Mouse (Mus musculus) midbrain, embryonic 16.5 days (tissue): ENCODE results near the gene Fam83g. TPM values are rescaled to one million over a fixed set of nuclear protein-coding genes. Genes with fewer than 3 reads are reported as not detected.

ENCODE experiments used
- ATAC-seq: fragments of 200-750 bp; cut with Nextera tagmentation; 2 replicates; pipeline ENCODE4 v1.8.0; 2017; ENCODE audit warnings: moderate TSS enrichment
- H3K27ac ChIP-seq: fragments of 300-500 bp; sonication (generic); 2 replicates; pipeline ENCODE4 v1.5.1; 2014; ENCODE audit warnings: mild to moderate bottlenecking, low read length, mixed read lengths
- H3K27me3 ChIP-seq: fragments of 300-500 bp; sonication (generic); 2 replicates; pipeline ENCODE4 v1.6.1; 2014; ENCODE audit warnings: low read depth, low read length, mixed read lengths; ENCODE audit not compliant: control insufficient read depth, insufficient read depth
- H3K36me3 ChIP-seq: fragments of 300-500 bp; sonication (generic); 2 replicates; pipeline ENCODE4 v1.6.1; 2014; ENCODE audit warnings: mild to moderate bottlenecking, low read length, moderate library complexity, mixed read lengths; ENCODE audit not compliant: control insufficient read depth, insufficient read depth
- H3K4me1 ChIP-seq: fragments of 300-500 bp; sonication (generic); 2 replicates; pipeline ENCODE4 v1.6.1; 2014; ENCODE audit warnings: mild to moderate bottlenecking, low read length, mixed read lengths; ENCODE audit not compliant: control insufficient read depth, insufficient read depth
- H3K4me2 ChIP-seq: fragments of 300-500 bp; sonication (generic); 2 replicates; pipeline ENCODE4 v1.6.1; 2014; ENCODE audit warnings: mild to moderate bottlenecking, low read length, mixed read lengths
- H3K4me3 ChIP-seq: fragments of 300-500 bp; sonication (generic); 2 replicates; pipeline ENCODE4 v1.5.1; 2014; ENCODE audit warnings: low read depth, mild to moderate bottlenecking, low read length, moderate library complexity, mixed read lengths
- H3K9ac ChIP-seq: fragments of 300-500 bp; sonication (generic); 2 replicates; pipeline ENCODE4 v1.6.1; 2014; ENCODE audit warnings: low read depth, low read length, mixed read lengths
- H3K9me3 ChIP-seq: fragments of 300-500 bp; sonication (generic); replicated peaks from 2 replicates; pipeline ENCODE4 v1.6.1; 2014; ENCODE audit warnings: mild to moderate bottlenecking, low read length, mixed read lengths; ENCODE audit not compliant: control insufficient read depth, poor library complexity, severe bottlenecking
- WGBS: fragments of 180-500 bp; shearing (Covaris S2); extraction: QIAGEN DNeasy Blood & Tissue Kit; methylation state at CpG from one replicate; pipeline ENCODE4 v1.1.7; 2014; 5-methylcytosine and 5-hydroxymethylcytosine counted together
- polyA plus RNA-seq: library from polyadenylated mRNA; unstranded; fragments of >200 nt; fragmentation: Nextera tagmentation; extraction: Ambion mirVana; gene quantifications from 2 replicates; pipeline ENCODE4 v1.2.1, GENCODE M21; 2015

Fam83g gene
- polyA plus RNA-seq, 1 experiment from 2014 or later, result 0.26 TPM

DNA sequence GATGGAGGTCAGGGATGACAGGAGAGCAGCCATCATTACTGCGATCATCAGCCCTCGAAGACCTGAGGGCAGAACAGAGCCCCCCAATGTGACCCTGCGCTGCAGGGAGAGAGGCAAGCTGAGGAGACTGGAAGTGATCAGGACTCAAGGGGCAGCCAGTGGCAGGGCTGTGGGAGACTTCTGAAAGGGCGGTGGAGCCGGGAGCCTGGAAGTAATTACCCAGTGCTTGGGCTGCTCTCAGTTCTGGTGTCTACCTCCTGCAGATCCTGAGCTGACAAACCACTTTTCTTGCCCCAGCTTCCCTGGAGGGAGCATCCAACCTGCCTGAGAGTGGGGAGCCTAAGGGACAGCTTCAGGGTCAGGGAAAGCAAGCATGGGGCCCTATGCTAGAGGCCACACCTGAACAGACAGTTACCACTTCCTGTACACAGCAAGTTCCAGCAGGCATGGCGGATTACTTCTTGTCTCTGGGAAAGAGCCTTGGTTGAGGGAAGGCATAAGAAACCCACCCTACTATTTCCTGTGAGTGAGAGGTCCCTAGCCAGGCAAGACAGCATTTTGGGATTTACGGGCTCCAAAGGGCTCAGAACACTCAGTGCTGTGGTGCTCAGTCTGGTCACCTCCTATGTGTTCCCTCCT, 7.6 kb upstream of the Fam83g start:
- no peaks in the 10 kb centered on the region for H3K9me3 ChIP-seq
- H3K9ac ChIP-seq, result no peak overlapping the region
- no peak for ATAC-seq
- H3K27me3 ChIP-seq, result no peaks in the 10 kb centered on the region
- 78% methylated on average over 7 of the region's 7 CpGs for WGBS
- H3K4me1 ChIP-seq, result peaks cover 4% of the 10 kb centered on the region; the same call in 1 of the 2 replicates
- H3K36me3 ChIP-seq, result no peaks in the 10 kb centered on the region
- no peak overlapping the region for H3K4me2 ChIP-seq
- H3K4me3 ChIP-seq, result no peak overlapping the region
- H3K27ac ChIP-seq, result no peak overlapping the region

DNA sequence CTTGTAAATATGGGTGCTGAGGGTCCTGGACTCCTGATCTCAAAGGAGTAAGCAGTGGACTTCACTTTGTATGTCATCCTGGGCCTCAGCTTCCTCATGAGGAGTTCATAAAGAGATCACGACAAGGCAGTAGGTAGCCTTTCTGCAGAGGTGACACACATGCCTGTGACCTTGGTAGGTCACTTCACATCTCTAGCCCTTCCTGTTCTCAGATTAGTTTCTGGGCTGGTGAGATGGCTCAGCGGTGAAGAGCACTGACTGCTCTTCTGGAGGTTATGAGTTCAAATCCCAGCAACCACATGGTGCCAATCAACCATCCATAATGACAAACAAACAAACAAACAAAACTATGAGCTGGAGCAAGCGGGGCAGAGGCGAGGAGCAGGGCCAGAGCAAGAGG, 6.2 kb upstream of the Fam83g start:
- Histone ChIP-seq H3K9me3 (no peaks in the 10 kb centered on the region), H3K4me3 (no peak overlapping the region), H3K27me3 (peaks cover 1% of the 10 kb centered on the region; the same call in 1 of the 2 replicates), H3K9ac (no peak overlapping the region), H3K4me1 (peaks cover 4% of the 10 kb centered on the region; the same call in 1 of the 2 replicates), H3K4me2 (no peak overlapping the region), H3K36me3 (no peaks in the 10 kb centered on the region), H3K27ac (no peak overlapping the region)
- no peak for ATAC-seq
- 90% methylated on average over 4 of the region's 4 CpGs for WGBS

DNA sequence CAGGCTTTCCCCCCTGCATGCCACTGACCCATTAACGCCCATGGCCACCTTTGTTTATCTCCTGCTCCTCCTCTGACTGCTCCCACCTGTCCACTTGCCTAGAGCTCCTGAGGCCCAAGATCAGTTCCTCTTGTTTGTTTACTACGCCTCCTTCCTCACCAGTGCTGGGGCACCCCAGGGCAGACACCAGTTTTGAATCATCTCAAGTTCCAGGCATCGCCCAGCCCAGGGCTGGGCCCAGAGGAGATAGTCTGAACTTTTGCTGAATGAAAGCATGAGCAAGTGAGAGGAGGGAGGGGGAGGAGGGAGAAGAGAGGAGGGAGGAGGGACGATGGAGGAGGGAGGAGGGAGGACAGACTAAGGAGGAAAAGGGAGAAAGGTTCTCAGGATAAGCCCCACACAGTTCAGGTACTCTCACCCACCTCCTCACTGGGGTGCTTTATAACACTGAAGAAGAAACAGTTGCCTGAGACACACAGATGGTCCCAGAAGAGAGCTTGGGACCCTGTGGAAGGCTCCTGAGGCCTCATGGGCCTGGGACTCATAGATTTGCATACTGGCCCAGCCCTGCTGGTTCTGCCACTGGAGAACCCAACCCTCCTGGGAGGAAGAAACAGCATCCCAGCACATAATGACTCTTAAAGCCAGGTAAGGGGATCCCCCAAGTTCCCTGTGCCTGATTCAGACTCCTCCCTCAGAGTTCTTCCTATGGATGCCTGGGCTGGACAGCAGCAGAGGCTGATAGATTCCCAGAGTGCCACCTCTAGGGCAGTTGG, 4.6 kb upstream of the Fam83g start:
- Histone ChIP-seq H3K9me3 (no peaks in the 10 kb centered on the region), H3K4me2 (no peak overlapping the region), H3K4me3 (no peak overlapping the region), H3K27ac (no peak overlapping the region), H3K9ac (no peak overlapping the region), H3K36me3 (no peaks in the 10 kb centered on the region), H3K4me1 (peaks cover 6% of the 10 kb centered on the region; the same call in 1 of the 2 replicates), H3K27me3 (peaks cover 17% of the 10 kb centered on the region)
- no peak for ATAC-seq
- 79% methylated on average over 4 of the region's 4 CpGs for WGBS

DNA sequence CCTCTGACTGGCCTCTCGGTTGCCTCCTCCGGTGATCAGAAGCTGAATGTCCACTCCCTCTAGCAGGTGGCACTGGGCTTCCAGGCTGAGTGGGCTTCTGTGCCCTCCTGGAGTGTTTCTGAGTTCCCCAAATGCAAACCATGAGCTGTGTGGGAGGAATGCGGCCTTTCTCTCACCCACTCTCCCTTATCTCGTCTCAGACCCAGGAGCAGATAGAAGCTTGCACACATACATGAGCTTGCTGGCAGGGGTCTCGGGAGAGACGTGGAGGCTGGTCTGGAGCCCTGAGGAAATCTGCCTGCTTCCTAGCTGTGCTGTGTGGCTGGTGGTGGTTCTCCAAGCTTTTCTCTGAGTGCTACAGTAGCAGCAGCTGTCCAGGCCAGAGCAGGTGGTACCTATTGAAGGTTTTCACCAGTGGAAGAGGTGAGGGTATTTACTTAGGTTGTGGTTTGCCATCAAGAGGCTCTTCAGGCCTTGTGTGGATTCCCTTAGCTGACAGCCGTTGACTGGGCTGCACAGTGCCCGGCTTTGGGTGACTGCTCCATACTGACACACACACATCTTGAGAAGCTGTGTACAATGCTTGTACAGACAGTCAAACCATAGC, 1.3 kb downstream of the Fam83g start:
- Histone ChIP-seq H3K27ac (no peak overlapping the region), H3K4me1 (0 out of 2 replicates have a peak, but pooled peaks cover 3% of the 10 kb centered on the region), H3K9me3 (no peaks in the 10 kb centered on the region), H3K36me3 (no peaks in the 10 kb centered on the region), H3K9ac (no peak overlapping the region), H3K4me3 (no peak overlapping the region), H3K4me2 (no peak overlapping the region), H3K27me3 (peaks cover 27% of the 10 kb centered on the region)
- ATAC-seq, result no peak
- 69% methylated on average over 8 of the region's 8 CpGs for WGBS

DNA sequence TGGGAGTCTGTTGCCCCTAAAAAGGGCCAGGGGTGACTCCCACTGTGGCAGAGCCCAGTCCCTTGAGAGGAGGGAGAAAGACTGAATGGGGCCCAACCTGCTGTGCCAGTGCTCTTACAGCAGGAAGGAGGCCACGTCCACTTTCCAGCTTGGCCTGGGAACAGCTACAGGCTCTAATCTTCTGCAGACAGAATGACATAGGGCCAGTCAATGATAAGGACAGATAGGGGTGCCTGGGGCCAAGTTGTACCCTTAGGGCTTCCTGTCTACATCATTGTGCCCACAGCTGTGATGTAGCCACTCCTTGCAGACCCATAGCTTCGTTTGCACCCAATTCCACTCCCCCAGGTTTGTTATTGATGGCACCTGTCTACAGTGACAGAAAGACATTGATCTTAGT, 2.2 kb downstream of the Fam83g start:
- Histone ChIP-seq H3K4me2 (no peak overlapping the region), H3K9ac (no peak overlapping the region), H3K4me3 (no peak overlapping the region), H3K36me3 (no peaks in the 10 kb centered on the region), H3K4me1 (0 out of 2 replicates have a peak, but pooled peaks cover 3% of the 10 kb centered on the region), H3K27ac (no peak overlapping the region), H3K9me3 (no peaks in the 10 kb centered on the region), H3K27me3 (peaks cover 27% of the 10 kb centered on the region)
- WGBS, result 71% methylated on average over 2 of the region's 2 CpGs
- ATAC-seq, result no peak

DNA sequence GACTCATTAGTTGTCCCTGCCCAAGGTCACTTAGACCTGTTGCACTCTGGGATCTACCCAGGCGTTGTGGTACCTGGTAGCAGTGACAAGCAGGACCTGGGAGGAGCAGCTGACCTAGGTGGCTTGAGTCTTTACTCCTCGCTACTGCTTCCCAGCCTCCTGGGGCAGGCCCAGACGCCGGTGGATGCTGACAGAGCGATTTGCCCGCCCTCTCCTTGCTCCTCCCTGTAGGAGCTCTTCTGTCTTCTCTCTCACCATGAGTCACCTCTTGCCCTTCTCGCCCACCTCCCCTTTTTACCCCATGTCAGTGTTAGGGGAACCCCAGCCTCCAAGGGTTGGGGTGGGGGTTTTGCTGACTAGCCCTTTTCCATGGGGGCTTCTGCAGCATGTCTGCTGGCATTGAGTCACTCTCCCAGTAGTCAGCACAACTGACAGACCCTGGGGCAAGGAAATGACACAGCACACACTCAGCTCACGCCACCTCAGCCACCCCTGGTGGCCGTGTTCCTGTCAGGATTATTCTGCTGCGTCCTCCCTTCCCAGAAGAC, 3.1 kb downstream of the Fam83g start:
- Histone ChIP-seq H3K4me1 (0 out of 2 replicates have a peak, but pooled peaks cover 3% of the 10 kb centered on the region), H3K4me3 (no peak overlapping the region), H3K36me3 (no peaks in the 10 kb centered on the region), H3K27ac (no peak overlapping the region), H3K4me2 (no peak overlapping the region), H3K9me3 (no peaks in the 10 kb centered on the region), H3K9ac (no peak overlapping the region), H3K27me3 (peaks cover 27% of the 10 kb centered on the region)
- no peak for ATAC-seq
- WGBS, result 47% methylated on average over 10 of the region's 10 CpGs

DNA sequence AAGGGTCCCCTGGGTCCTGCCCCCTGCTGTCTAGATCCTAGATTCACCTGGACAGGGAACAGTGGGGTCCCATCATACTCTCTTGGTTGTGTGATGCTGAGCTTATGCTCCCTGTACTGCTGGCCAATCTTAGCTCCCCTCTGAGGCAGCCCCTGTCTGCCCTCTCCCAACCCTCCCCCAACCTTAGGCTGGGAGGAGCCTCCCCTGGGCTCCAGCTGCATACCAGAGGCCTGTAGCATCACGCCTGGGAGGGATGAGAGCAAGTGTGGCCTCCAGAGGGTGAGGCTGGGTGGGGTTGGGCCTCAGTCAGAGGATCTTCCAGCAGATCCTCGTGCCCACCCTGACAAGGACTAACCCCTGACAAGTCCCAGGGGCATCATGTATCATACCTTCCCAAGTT, 3.7 kb downstream of the Fam83g start:
- H3K36me3 ChIP-seq, result no peaks in the 10 kb centered on the region
- WGBS, result 63% methylated on average over 2 of the region's 2 CpGs
- no peak overlapping the region for H3K27ac ChIP-seq
- no peaks in the 10 kb centered on the region for H3K9me3 ChIP-seq
- ATAC-seq, result no peak
- H3K9ac ChIP-seq, result no peak overlapping the region
- no peak overlapping the region for H3K4me2 ChIP-seq
- H3K27me3 ChIP-seq, result peaks cover 27% of the 10 kb centered on the region
- H3K4me3 ChIP-seq, result no peak overlapping the region
- H3K4me1 ChIP-seq, result 0 out of 2 replicates have a peak, but pooled peaks cover 3% of the 10 kb centered on the region

DNA sequence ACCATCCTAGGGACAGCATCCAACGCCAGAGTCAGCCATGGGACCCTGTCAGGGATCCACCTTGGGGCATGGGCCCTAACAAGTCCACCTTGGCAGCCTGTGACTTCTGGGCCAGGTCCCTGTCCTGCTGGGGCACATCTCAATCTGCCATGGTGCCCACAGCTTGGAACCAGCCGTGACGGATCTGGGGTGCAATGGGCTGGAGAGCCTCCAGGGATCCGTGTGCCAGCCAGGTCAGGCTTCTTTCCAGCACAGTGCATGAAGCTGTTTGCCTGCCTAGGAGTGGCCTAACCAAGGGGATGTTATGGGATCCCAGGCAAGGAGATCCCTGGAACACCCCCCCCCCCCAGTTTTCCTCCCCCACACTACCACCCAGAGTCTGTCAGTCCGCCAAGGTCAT, 9.1 kb downstream of the Fam83g start:
- ATAC-seq, result no peak
- Histone ChIP-seq H3K9me3 (no peaks in the 10 kb centered on the region), H3K4me2 (no peak overlapping the region), H3K4me3 (no peak overlapping the region), H3K27ac (no peak overlapping the region), H3K36me3 (no peaks in the 10 kb centered on the region), H3K4me1 (no peaks in the 10 kb centered on the region), H3K9ac (no peak overlapping the region), H3K27me3 (no peaks in the 10 kb centered on the region)
- WGBS, result 90% methylated on average over 5 of the region's 5 CpGs

DNA sequence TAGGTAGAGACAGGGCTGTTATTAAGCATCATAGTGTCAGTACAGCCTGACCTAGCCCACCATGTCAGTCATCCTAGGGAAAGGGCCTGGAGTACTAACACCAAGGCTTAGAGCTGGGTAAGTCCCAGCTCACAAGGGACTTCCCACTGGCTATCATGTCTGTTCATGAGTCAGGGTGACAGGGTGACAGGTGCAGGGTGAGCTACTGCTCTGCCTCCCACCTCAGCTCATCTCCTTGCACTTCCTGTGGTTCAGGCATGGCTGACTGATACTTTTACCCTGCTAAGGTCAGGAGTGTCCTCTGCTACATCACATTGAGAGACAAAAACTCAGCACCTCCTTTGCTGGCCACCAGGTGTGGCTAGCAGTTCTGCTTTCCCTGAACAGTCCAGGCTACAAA, 15.0 kb downstream of the Fam83g start:
- Histone ChIP-seq H3K27ac (no peak overlapping the region), H3K4me3 (no peak overlapping the region), H3K9ac (no peak overlapping the region), H3K27me3 (no peaks in the 10 kb centered on the region), H3K4me2 (no peak overlapping the region), H3K4me1 (0 out of 2 replicates have a peak, but pooled peaks cover 3% of the 10 kb centered on the region), H3K36me3 (no peaks in the 10 kb centered on the region), H3K9me3 (no peaks in the 10 kb centered on the region)
- no peak for ATAC-seq
